Mouse (Mus musculus) stomach, embryonic 14.5 days (tissue): ENCODE measurements at regions not wholly inside any gene's neighbourhood (a gene's known extent, or its start where the extent isn't known, plus 50 kb on each side); places are given as distances from the start of the nearest gene placed in this dataset.
"Not testable (repeated sequence)": the region's sequence is repeated elsewhere in the genome, so short reads cannot be mapped to it uniquely, and the experiment has no call there.

Experiments used
- ATAC-seq: fragments of 200-750 bp; cut with Nextera tagmentation; 2 replicates; pipeline ENCODE4 v1.8.0; 2017; ENCODE audit warnings: low read depth, moderate TSS enrichment; ENCODE audit not compliant: insufficient number of reproducible peaks, insufficient read depth, low FRiP score
- H3K27ac ChIP-seq: fragments of 300-500 bp; sonication (generic); 2 replicates; pipeline ENCODE4 v1.5.1; 2014; ENCODE audit warnings: mild to moderate bottlenecking, low read length, moderate library complexity, mixed read lengths
- H3K27me3 ChIP-seq: fragments of 300-500 bp; sonication (generic); 2 replicates; pipeline ENCODE4 v1.6.1; 2014; ENCODE audit warnings: low read length, control low read depth, mixed read lengths; ENCODE audit not compliant: control insufficient read depth, insufficient read depth
- H3K36me3 ChIP-seq: fragments of 300-500 bp; sonication (generic); 2 replicates; pipeline ENCODE4 v1.6.1; 2014; ENCODE audit warnings: mild to moderate bottlenecking, control low read depth, low read length, moderate library complexity, mixed read lengths; ENCODE audit not compliant: control insufficient read depth, insufficient read depth
- H3K4me1 ChIP-seq: fragments of 300-500 bp; sonication (generic); 2 replicates; pipeline ENCODE4 v1.6.1; 2014; ENCODE audit warnings: low read length, control low read depth, mixed read lengths; ENCODE audit not compliant: control insufficient read depth, insufficient read depth
- H3K4me2 ChIP-seq: fragments of 300-500 bp; sonication (generic); replicated peaks from 2 replicates; pipeline ENCODE4 v1.6.1; 2014; ENCODE audit warnings: low read depth, low read length, control low read depth
- H3K4me3 ChIP-seq: fragments of 300-500 bp; sonication (generic); 2 replicates; pipeline ENCODE4 v1.5.1; 2014; ENCODE audit warnings: low read depth, low read length, control low read depth
- H3K9ac ChIP-seq: fragments of 300-500 bp; sonication (generic); replicated peaks from 2 replicates; pipeline ENCODE4 v1.6.1; 2014; ENCODE audit warnings: low read depth, mild to moderate bottlenecking, control low read depth, low read length, moderate library complexity, mixed read lengths
- H3K9me3 ChIP-seq: fragments of 300-500 bp; sonication (generic); 2 replicates; pipeline ENCODE4 v1.6.1; 2016; ENCODE audit warnings: low read depth, low read length, control low read depth; ENCODE audit not compliant: control insufficient read depth
- WGBS: fragments of 180-500 bp; shearing (Covaris S2); extraction: QIAGEN DNeasy Blood & Tissue Kit; methylation state at CpG from one replicate; pipeline ENCODE4 v1.1.7; 2014; 5-methylcytosine and 5-hydroxymethylcytosine counted together

GRCm38 (mm10) chr13:5179552-5179951, 570.6 kb upstream of the Akr1e1 start:
- Histone ChIP-seq H3K9me3 (no peaks in the 10 kb centered on the region), H3K4me2 (no peak overlapping the region), H3K4me3 (no peak overlapping the region), H3K27ac (no peak overlapping the region), H3K4me1 (no peaks in the 10 kb centered on the region), H3K9ac (no peak overlapping the region), H3K36me3 (no peaks in the 10 kb centered on the region), H3K27me3 (no peaks in the 10 kb centered on the region)
- no peak for ATAC-seq
- WGBS = 63% methylated on average over 2 of the region's 2 CpGs

DNA sequence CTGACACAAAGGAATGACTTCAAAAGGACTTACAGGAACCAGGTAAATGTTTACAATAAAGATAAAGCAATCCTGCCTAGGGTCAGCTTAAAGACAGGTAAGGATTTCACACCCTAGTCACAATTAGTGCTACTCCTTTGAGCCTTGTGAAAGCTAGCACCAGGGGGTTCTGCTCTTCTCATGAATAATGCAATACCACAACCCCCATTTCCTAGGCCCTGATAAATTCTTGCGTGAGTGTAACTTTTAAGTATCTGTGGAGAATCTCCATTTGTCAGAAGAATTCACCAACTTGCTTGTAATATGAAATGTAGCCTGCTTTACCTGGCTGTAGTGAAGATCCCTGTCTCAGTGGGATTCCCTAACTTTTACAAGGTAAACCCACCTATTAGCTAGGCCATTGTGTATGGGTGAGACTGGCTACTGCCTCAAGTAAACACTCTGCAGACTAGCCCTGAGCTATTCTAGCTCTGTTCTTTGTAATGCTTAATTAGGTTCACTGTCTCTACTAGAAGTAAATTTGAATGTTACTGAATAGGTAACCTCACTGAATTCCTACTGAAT, 576.3 kb upstream of the Akr1e1 start:
- H3K4me1 ChIP-seq, ATAC-seq, H3K9ac ChIP-seq, H3K4me2 ChIP-seq, H3K4me3 ChIP-seq, H3K27me3 ChIP-seq, H3K9me3 ChIP-seq, H3K27ac ChIP-seq, H3K36me3 ChIP-seq: not testable (repeated sequence)
- WGBS = 47% methylated on average over 1 of the region's 1 CpGs

DNA sequence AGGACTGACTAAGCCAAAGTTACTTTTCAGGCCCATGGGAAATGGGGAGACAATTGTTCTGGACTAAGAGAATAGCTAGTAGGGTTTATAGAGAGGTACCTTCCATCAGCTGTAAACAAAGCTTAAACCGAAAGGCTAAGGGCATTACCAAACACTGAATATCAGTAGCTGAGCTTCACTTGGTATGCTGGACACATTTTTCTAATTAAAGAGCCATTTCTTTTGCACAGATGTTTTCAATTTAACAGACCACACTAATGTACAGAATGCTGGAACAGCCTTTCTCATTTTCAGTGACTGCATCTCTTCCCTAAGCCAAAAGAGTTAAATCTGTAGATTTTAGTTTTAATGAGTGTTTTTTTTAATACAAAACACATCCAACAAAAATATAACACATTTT, 593.8 kb upstream of the Akr1e1 start:
- Histone ChIP-seq H3K27ac (no peak overlapping the region), H3K4me2 (no peak overlapping the region), H3K27me3 (no peaks in the 10 kb centered on the region), H3K36me3 (no peaks in the 10 kb centered on the region), H3K9me3 (no peaks in the 10 kb centered on the region), H3K9ac (no peak overlapping the region), H3K4me1 (no peaks in the 10 kb centered on the region), H3K4me3 (no peak overlapping the region)
- 86% methylated on average over 1 of the region's 1 CpGs for WGBS
- no peak for ATAC-seq

DNA sequence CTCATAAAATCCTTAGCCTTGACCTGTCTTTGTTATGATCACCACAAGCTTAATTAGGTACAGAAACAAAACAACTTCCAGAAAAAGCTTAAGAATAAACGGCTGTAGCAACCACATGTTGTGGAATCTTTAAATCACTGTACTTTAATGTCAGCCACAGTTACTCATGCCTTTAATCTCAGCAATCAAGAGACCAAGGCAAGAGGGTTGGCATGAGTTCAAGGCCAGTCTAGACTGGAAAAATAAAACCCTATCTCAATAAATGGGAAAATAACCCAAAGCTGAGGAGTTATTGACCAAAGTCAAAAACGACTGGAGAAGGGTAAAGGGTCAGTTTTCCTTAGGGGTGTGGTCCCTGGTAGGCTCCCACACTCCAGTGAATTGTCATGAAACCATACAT, 595.2 kb upstream of the Akr1e1 start:
- Histone ChIP-seq H3K9ac (no peak overlapping the region), H3K9me3 (no peaks in the 10 kb centered on the region), H3K27me3 (no peaks in the 10 kb centered on the region), H3K4me2 (no peak overlapping the region), H3K27ac (no peak overlapping the region), H3K4me3 (no peak overlapping the region), H3K4me1 (no peaks in the 10 kb centered on the region), H3K36me3 (no peaks in the 10 kb centered on the region)
- WGBS = 50% methylated on average over 2 of the region's 2 CpGs
- ATAC-seq = no peak

DNA sequence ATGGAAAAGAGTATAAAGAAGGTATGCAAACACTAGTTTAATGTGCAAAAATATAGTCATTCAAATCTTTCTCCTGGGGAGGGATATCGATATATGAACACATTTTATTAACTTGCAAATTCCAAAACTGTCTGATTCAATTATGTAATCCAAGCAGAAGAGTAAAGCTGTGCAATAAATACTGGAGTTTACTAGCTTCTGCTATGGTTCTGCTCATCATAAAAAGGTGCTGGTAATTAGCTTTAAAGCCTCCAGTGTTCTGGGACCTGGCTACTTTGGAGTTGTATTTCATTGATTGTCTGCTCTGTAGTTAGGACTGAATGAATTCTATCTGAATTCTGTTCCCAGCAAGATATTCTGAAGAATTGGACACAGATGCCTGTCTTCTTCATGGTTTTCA, 602.7 kb upstream of the Akr1e1 start:
- Histone ChIP-seq H3K4me1 (no peaks in the 10 kb centered on the region), H3K36me3 (no peaks in the 10 kb centered on the region), H3K4me2 (no peak overlapping the region), H3K27me3 (no peaks in the 10 kb centered on the region), H3K4me3 (no peak overlapping the region), H3K27ac (no peak overlapping the region), H3K9me3 (no peaks in the 10 kb centered on the region), H3K9ac (no peak overlapping the region)
- WGBS = 89% methylated on average over 1 of the region's 1 CpGs
- ATAC-seq = no peak

- no peak overlapping the region for H3K4me3 ChIP-seq
- no peaks in the 10 kb centered on the region for H3K27me3 ChIP-seq
- H3K4me2 ChIP-seq = no peak overlapping the region
- H3K4me1 ChIP-seq = no peaks in the 10 kb centered on the region
- no peaks in the 10 kb centered on the region for H3K9me3 ChIP-seq
- no peak overlapping the region for H3K9ac ChIP-seq
- no peaks in the 10 kb centered on the region for H3K36me3 ChIP-seq
- H3K27ac ChIP-seq = no peak overlapping the region
- ATAC-seq = peak; percentile 49; the same call in 1 of the 2 replicates
- 57% methylated on average over 3 of the region's 3 CpGs for WGBS
Measured at GRCm38 (mm10) chr13:5229476-5229875, 620.5 kb upstream of the Akr1e1 start.

DNA sequence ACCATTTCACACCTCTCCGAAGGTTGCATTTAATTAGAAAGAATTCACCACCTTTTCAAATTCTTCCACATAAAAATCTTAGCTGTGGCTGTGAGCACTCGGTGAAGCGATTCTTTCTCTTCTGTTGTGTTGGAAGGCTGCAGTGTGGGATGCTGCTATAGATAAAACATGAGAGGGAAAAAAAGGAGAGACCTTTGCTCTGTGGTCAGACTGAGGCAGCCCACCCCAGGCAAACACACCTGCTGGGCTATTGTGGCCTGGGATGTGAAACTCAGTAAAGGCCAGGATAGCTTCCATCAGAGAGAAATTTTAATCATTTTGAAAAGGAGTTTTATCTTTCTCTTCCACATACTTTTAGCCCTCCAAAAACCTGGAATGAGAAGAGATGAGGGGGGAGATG, 625.3 kb upstream of the Akr1e1 start:
- Histone ChIP-seq H3K4me2 (no peak overlapping the region), H3K27me3 (no peaks in the 10 kb centered on the region), H3K9me3 (no peaks in the 10 kb centered on the region), H3K9ac (no peak overlapping the region), H3K4me1 (no peaks in the 10 kb centered on the region), H3K4me3 (no peak overlapping the region), H3K27ac (no peak overlapping the region), H3K36me3 (no peaks in the 10 kb centered on the region)
- ATAC-seq = no peak
- 73% methylated on average over 3 of the region's 3 CpGs for WGBS

DNA sequence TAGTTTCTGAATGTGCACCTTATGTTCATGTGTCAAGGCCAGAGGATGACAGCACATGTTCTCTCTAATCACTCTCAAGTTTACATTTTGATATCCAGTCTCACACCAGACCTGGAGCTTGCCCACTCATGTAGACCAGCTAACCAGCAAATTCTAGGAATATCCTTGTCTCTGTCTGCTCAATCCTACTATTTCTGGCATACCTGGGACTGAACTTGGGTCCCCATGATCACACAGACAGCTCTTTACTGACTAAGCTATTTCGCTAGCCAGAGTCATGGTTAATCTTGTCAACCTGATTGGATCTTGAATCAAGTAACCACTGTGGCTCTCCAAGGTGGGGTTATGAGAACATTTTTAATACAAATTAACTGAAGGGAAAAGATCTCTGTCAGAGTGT, 625.9 kb upstream of the Klf6 start:
- WGBS = 100% methylated on average over 1 of the region's 1 CpGs
- no peak overlapping the region for H3K4me2 ChIP-seq
- ATAC-seq = no peak

GRCm38 (mm10) chr13:5240541-5240940, 620.7 kb upstream of the Klf6 start:
- no peak overlapping the region for H3K9ac ChIP-seq
- H3K27ac ChIP-seq = no peak overlapping the region
- no peaks in the 10 kb centered on the region for H3K9me3 ChIP-seq
- no peaks in the 10 kb centered on the region for H3K36me3 ChIP-seq
- H3K4me2 ChIP-seq = no peak overlapping the region
- no peak overlapping the region for H3K4me3 ChIP-seq
- H3K4me1 ChIP-seq = 0 out of 2 replicates have a peak, but pooled peaks cover 2% of the 10 kb centered on the region
- no peak for ATAC-seq
- H3K27me3 ChIP-seq = no peaks in the 10 kb centered on the region
- WGBS = 62% methylated on average over 4 of the region's 4 CpGs

More for the DNA sequence above, 625.9 kb upstream of the Klf6 start:
- H3K9me3 ChIP-seq = no peaks in the 10 kb centered on the region
- H3K4me3 ChIP-seq = no peak overlapping the region
- H3K27me3 ChIP-seq = no peaks in the 10 kb centered on the region
- no peak overlapping the region for H3K27ac ChIP-seq
- no peaks in the 10 kb centered on the region for H3K36me3 ChIP-seq
- no peak overlapping the region for H3K9ac ChIP-seq
- H3K4me1 ChIP-seq = no peaks in the 10 kb centered on the region
